Mouse (Mus musculus): ENCODE results near the gene Pax5.

- TF ChIP-seq CTCF (IDR thresholded peaks at IDR 0.05 in 2 of 3, conservative IDR thresholded peaks at IDR 0.05 in 1 of 3; ENCODE audit: control insufficient read depth in 1 of 3, insufficient read depth in 1 of 3, low read depth in 2 of 3, low read length in 3 of 3, poor library complexity in 1 of 3, severe bottlenecking in 1 of 3) = no peak
- TF ChIP-seq POLR2A (IDR thresholded peaks at IDR 0.05; ENCODE audit: control insufficient read depth in 1 of 2, insufficient read depth in 1 of 2, low read depth in 1 of 2, low read length in 2 of 2, poor library complexity in 1 of 2) = no peak
- no peak for TF ChIP-seq RCOR1 (IDR thresholded peaks at IDR 0.05; ENCODE audit: low read depth, low read length)
- no peak for TF ChIP-seq KAT2A (conservative IDR thresholded peaks at IDR 0.05; ENCODE audit: low read depth, low read length)
- no peak for TF ChIP-seq GATA1 (IDR thresholded peaks at IDR 0.05; ENCODE audit: low read depth, low read length)
- TF ChIP-seq ZKSCAN1 (IDR thresholded peaks at IDR 0.05; ENCODE audit: low read depth, low read length) = no peak
- TF ChIP-seq SMC3 (IDR thresholded peaks at IDR 0.05; ENCODE audit: low read depth, low read length) = no peak
- no peak for TF ChIP-seq USF1 (IDR thresholded peaks at IDR 0.05; ENCODE audit: low read depth, low read length)
- no peak for TF ChIP-seq POLR2AphosphoS2 (IDR thresholded peaks at IDR 0.05; ENCODE audit: low read length)
- TF ChIP-seq POLR2AphosphoS5 (IDR thresholded peaks at IDR 0.05; ENCODE audit: borderline replicate concordance, low read depth, low read length) = no peak
- TF ChIP-seq ELF1 (IDR thresholded peaks at IDR 0.05; ENCODE audit: low read depth, low read length) = no peak
- TF ChIP-seq MAX (IDR thresholded peaks at IDR 0.05; ENCODE audit: low read length) = no peak
Observed at GRCm38 (mm10) chr4:44601370-44601769, 108.9 kb downstream of the Pax5 start.

All from MEL (cell line).